9 mouse cellular contexts compared by ENCODE assay signal in the genomic region with DNA sequence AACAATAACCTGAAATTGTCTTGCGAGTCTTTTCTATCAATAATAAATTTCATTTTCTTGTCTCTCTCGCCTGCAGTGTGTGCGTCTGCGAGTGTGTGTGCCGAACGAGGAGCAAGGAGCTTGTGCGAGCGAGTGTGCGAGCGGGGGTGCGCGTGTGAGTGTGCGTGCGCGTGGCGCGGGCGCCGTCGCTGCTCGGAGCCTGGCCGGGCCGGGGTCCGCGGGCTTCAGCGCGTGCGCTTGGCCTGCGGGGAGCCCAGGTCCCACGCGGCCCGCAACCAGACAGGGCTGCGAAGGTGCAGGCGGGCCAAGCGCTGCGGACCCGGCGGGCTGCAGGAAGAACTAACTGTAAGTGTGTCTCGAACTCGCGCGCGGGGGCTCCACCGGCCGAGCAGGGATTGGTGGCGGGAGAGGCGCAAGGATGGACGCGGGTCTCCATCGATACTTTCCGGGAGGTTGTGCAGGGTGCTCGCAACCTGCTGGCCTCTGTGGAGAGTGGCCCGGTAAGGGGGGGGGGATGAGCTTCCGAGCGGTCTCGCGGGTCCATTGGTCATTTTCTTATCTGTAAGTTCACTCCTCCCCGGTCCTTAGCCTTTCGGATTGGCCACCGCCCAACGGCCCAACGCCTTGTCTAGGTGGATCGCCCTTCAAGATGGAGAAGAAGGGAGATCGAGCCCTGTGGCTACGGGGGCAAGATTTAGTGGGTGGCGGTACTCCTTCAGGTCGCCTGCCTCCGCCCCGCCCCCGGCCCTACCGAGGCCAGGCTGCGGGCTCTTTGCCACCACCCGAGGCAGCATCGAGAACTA. TPM values are rescaled to one million over a fixed set of nuclear protein-coding genes. Genes with fewer than 3 reads are reported as not detected.
A peak's percentile ranks its signal among the peaks of the same experiment; 100 is the strongest.
DNase-seq lines count a peak whose midpoint lies in the region; ATAC-seq and TF ChIP-seq lines count a peak whose summit lies in the region.
"Had no signal": no experiment of that assay in that cellular context is flagged by ENCODE, and none has a peak within 500 bp of the region (broad histone marks: within the 10 kb centered on the region; RNA-seq: fewer than 3 reads in every experiment).

No protein-coding gene starts in this region.

- no peak overlapping the region for H3K9ac ChIP-seq in lung, embryonic 14.5 days
- peak overlapping the region; percentile 82 for H3K9ac ChIP-seq in forebrain, embryonic 11.5 days (ENCODE audit: low read length)
- no peak overlapping the region for H3K9ac ChIP-seq in limb, embryonic 12.5 days (replicated peaks)
- no peak overlapping the region for H3K9ac ChIP-seq in stomach, embryonic 14.5 days (replicated peaks; ENCODE audit: low read depth, low read length)

- H3K4me3 ChIP-seq in lung, embryonic 14.5 days (ENCODE audit: low read depth, low read length), result peak overlapping the region; percentile 26
- peak overlapping the region; percentile 48 for H3K4me3 ChIP-seq in forebrain, embryonic 11.5 days (ENCODE audit: low read depth, low read length)
- peak overlapping the region; percentile 30 for H3K4me3 ChIP-seq in limb, embryonic 12.5 days (replicated peaks)
- H3K4me3 ChIP-seq in stomach, embryonic 14.5 days (ENCODE audit: low read depth, low read length), result peak overlapping the region; percentile 22; the same call in 1 of the 2 replicates
- H3K4me3 ChIP-seq in lung, adult 2 months (replicated peaks; ENCODE audit: extremely low read depth, low read depth, low read length), result no peak overlapping the region

- DNase-seq in lung, embryonic 14.5 days, result no peak
- no peak for DNase-seq in lung, adult 18-20 months
- DNase-seq in forebrain, embryonic 11.5 days (ENCODE audit: low spot score), result peak; percentile 80
- DNase-seq in spleen, adult 12 weeks (ENCODE audit: low spot score), result no peak
- DNase-seq in lung, adult 2 months, result no peak

- TF ChIP-seq CTCF in lung, embryonic 14.5 days (IDR thresholded peaks at IDR 0.05; ENCODE audit: low read depth), result no peak
- no peak for TF ChIP-seq CTCF in lung, adult 2 months (IDR thresholded peaks at IDR 0.05; ENCODE audit: insufficient read depth, low read length)

- no peak overlapping the region for H3K27ac ChIP-seq in lung, embryonic 14.5 days (ENCODE audit: low read depth)
- peak overlapping the region; percentile 82 for H3K27ac ChIP-seq in forebrain, embryonic 11.5 days (ENCODE audit: low read depth, low read length)
- no peak overlapping the region for H3K27ac ChIP-seq in limb, embryonic 12.5 days
- H3K27ac ChIP-seq in stomach, embryonic 14.5 days (ENCODE audit: low read length), result no peak overlapping the region

- no peak for ATAC-seq in lung, embryonic 14.5 days (ENCODE audit: insufficient read depth)
- ATAC-seq in forebrain, embryonic 11.5 days (replicated peaks; ENCODE audit: low FRiP score), result 0 out of 2 replicates have a peak, but pooled peaks have one; percentile 18
- no peak for ATAC-seq in limb, embryonic 12.5 days (ENCODE audit: insufficient number of reproducible peaks, insufficient read depth, low FRiP score, low TSS enrichment, low read depth)
- ATAC-seq in stomach, embryonic 14.5 days (ENCODE audit: insufficient number of reproducible peaks, insufficient read depth, low FRiP score, low read depth), result no peak
- ATAC-seq in monocyte, adult 5-6 weeks (replicated peaks; ENCODE audit: insufficient number of reproducible peaks, low FRiP score, low TSS enrichment, poor library complexity, severe bottlenecking), result no peak

- H3K9me3 ChIP-seq in lung, embryonic 14.5 days (ENCODE audit: low read depth, low read length), result no peaks in the 10 kb centered on the region
- no peaks in the 10 kb centered on the region for H3K9me3 ChIP-seq in forebrain, embryonic 11.5 days (ENCODE audit: control insufficient read depth, low read length)
- no peaks in the 10 kb centered on the region for H3K9me3 ChIP-seq in limb, embryonic 12.5 days
- H3K9me3 ChIP-seq in stomach, embryonic 14.5 days (ENCODE audit: control insufficient read depth, low read depth, low read length), result no peaks in the 10 kb centered on the region

- H3K36me3 ChIP-seq in lung, embryonic 14.5 days (ENCODE audit: insufficient read depth), result no peaks in the 10 kb centered on the region
- H3K36me3 ChIP-seq in forebrain, embryonic 11.5 days (ENCODE audit: control insufficient read depth, insufficient read depth, low read length), result no peaks in the 10 kb centered on the region
- no peaks in the 10 kb centered on the region for H3K36me3 ChIP-seq in limb, embryonic 12.5 days
- no peaks in the 10 kb centered on the region for H3K36me3 ChIP-seq in stomach, embryonic 14.5 days (ENCODE audit: control insufficient read depth, insufficient read depth, low read length)

- no peaks in the 10 kb centered on the region for H3K4me1 ChIP-seq in lung, embryonic 14.5 days (ENCODE audit: insufficient read depth)
- peaks cover 41% of the 10 kb centered on the region for H3K4me1 ChIP-seq in forebrain, embryonic 11.5 days (replicated peaks; ENCODE audit: control insufficient read depth, insufficient read depth, low read length)
- peaks cover 33% of the 10 kb centered on the region for H3K4me1 ChIP-seq in limb, embryonic 12.5 days (replicated peaks)
- peaks cover 10% of the 10 kb centered on the region; the same call in 1 of the 2 replicates for H3K4me1 ChIP-seq in stomach, embryonic 14.5 days (ENCODE audit: control insufficient read depth, insufficient read depth, low read length)
- peaks cover 5% of the 10 kb centered on the region for H3K4me1 ChIP-seq in lung, adult 2 months (ENCODE audit: control insufficient read depth, insufficient read depth, low read length)

- under 1% methylated on average over 74 of the region's 74 CpGs for WGBS in lung, embryonic 14.5 days
- WGBS in forebrain, embryonic 11.5 days, result under 1% methylated on average over 74 of the region's 74 CpGs
- WGBS in limb, embryonic 12.5 days, result under 1% methylated on average over 74 of the region's 74 CpGs
- under 1% methylated on average over 74 of the region's 74 CpGs for whole genome bisulfite sequencing in stomach, embryonic 14.5 days
- WGBS in lung, adult 2 months, result 2% methylated on average over 72 of the region's 74 CpGs

- H3K4me2 ChIP-seq in lung, embryonic 14.5 days, result peak overlapping the region; percentile 59
- peak overlapping the region; percentile 93 for H3K4me2 ChIP-seq in forebrain, embryonic 11.5 days (ENCODE audit: low read depth, low read length, severe bottlenecking)
- peak overlapping the region; percentile 53 for H3K4me2 ChIP-seq in limb, embryonic 12.5 days
- peak overlapping the region; percentile 33 for H3K4me2 ChIP-seq in stomach, embryonic 14.5 days (replicated peaks; ENCODE audit: low read depth, low read length)

- peaks cover 100% of the 10 kb centered on the region for H3K27me3 ChIP-seq in lung, embryonic 14.5 days (ENCODE audit: insufficient read depth, low read length)
- peaks cover 73% of the 10 kb centered on the region for H3K27me3 ChIP-seq in forebrain, embryonic 11.5 days (ENCODE audit: control insufficient read depth, insufficient read depth, low read length)
- peaks cover 98% of the 10 kb centered on the region for H3K27me3 ChIP-seq in limb, embryonic 12.5 days
- peaks cover 74% of the 10 kb centered on the region for H3K27me3 ChIP-seq in stomach, embryonic 14.5 days (ENCODE audit: control insufficient read depth, insufficient read depth, low read length)

- no peak for TF ChIP-seq POLR2A in lung, adult 2 months (IDR thresholded peaks at IDR 0.05; ENCODE audit: borderline replicate concordance, extremely low read depth, low read depth, low read length)

RNA-seq across cellular contexts. Expression of a gene that starts 9.2 kb away (rescaled TPM):
- 0.04 TPM in 1 of 2 replicates, not detected in the other for polyA plus RNA-seq in lung, embryonic 14.5 days (2014; fragmentation: Nextera tagmentation; extraction: Ambion mirVana)
- polyA plus RNA-seq in forebrain, embryonic 11.5 days (2014; fragmentation: Nextera tagmentation; extraction: Ambion mirVana), result 11.3 and 12.4 TPM in 2 replicates
- not detected in 2 replicates for polyA plus RNA-seq in limb, embryonic 12.5 days (2016; fragmentation: Nextera tagmentation; extraction: Ambion mirVana)
- polyA plus RNA-seq in stomach, embryonic 14.5 days (2014; fragmentation: Nextera tagmentation; extraction: Ambion mirVana), result not detected in 2 replicates
- total RNA-seq in monocyte, adult 5-6 weeks (2017), result not detected in 3 replicates
- not detected in 2 replicates for polyA plus RNA-seq in lung, adult 2 months (2012; rRNA removed)
- total RNA-seq: gastrocnemius, adult 8-10 months had no signal

Comparison
In these comparisons a context has a peak if more than half of its experiments do, and no peak if none do; other contexts are left out.
1. H3K4me2 ChIP-seq: peak in every context shown above with its lines; median percentile 93 in forebrain, embryonic 11.5 days; 59 in lung, embryonic 14.5 days; 53 in limb, embryonic 12.5 days; 33 in stomach, embryonic 14.5 days.
2. RNA of a gene that starts 9.2 kb away (polyA plus RNA-seq): 11.3 to 12.4 TPM in forebrain, embryonic 11.5 days; 0.04 TPM in lung, embryonic 14.5 days, not detected in limb, embryonic 12.5 days, not detected in stomach, embryonic 14.5 days and not detected in lung, adult 2 months; every median in the first group is over 10 times any median in the second.